Mouse (Mus musculus): Measurements from ENCODE around the gene Rbm20.
"Not testable (repeated sequence)": the region's sequence is repeated elsewhere in the genome, so short reads cannot be mapped to it uniquely, and the experiment has no call there.

Gene Rbm20

GRCm38 (mm10) chr19:53676718-53677634 lies at the start of gene Rbm20:
TSS of gene Rbm20 (plus strand) at chr19:53677306.
- no peak for DNase-seq (ENCODE audit: extremely low read depth, low read depth)

- peak; percentile 41 for DNase-seq (ENCODE audit: extremely low read depth, low read depth)
Measured at GRCm38 (mm10) chr19:53638041-53638440, 39.1 kb upstream of the Rbm20 start.

- DNase-seq (ENCODE audit: extremely low read depth, low read depth), result no peak
Measured at GRCm38 (mm10) chr19:53638727-53639126, 38.4 kb upstream of the Rbm20 start.

GRCm38 (mm10) chr19:53644020-53644595 lies 33.0 kb upstream of the Rbm20 start:
- DNase-seq (ENCODE audit: extremely low read depth, low read depth), result no peak

GRCm38 (mm10) chr19:53647301-53647700 lies 29.8 kb upstream of the Rbm20 start:
- no peak for DNase-seq (ENCODE audit: extremely low read depth, low read depth)

GRCm38 (mm10) chr19:53648056-53648455 lies 29.1 kb upstream of the Rbm20 start:
- DNase-seq (ENCODE audit: extremely low read depth, low read depth), result no peak

GRCm38 (mm10) chr19:53648802-53649236 lies 28.3 kb upstream of the Rbm20 start:
- peak; percentile 29 for DNase-seq (ENCODE audit: extremely low read depth, low read depth)

- DNase-seq (ENCODE audit: extremely low read depth, low read depth), result no peak
Measured at GRCm38 (mm10) chr19:53649361-53649760, 27.7 kb upstream of the Rbm20 start.

GRCm38 (mm10) chr19:53649802-53650201 lies 27.3 kb upstream of the Rbm20 start:
- DNase-seq (ENCODE audit: extremely low read depth, low read depth), result no peak

GRCm38 (mm10) chr19:53650921-53651320 lies 26.2 kb upstream of the Rbm20 start:
- no peak for DNase-seq (ENCODE audit: extremely low read depth, low read depth)

- no peak for DNase-seq (ENCODE audit: extremely low read depth, low read depth)
Measured at GRCm38 (mm10) chr19:53652267-53652666, 24.8 kb upstream of the Rbm20 start.

- no peak for DNase-seq (ENCODE audit: extremely low read depth, low read depth)
Measured at GRCm38 (mm10) chr19:53653624-53654467, 23.3 kb upstream of the Rbm20 start.

GRCm38 (mm10) chr19:53656443-53656842 lies 20.7 kb upstream of the Rbm20 start:
- not testable (repeated sequence) for DNase-seq (ENCODE audit: extremely low read depth, low read depth)

GRCm38 (mm10) chr19:53657437-53657836 lies 19.7 kb upstream of the Rbm20 start:
- DNase-seq (ENCODE audit: extremely low read depth, low read depth), result no peak

- no peak for DNase-seq (ENCODE audit: extremely low read depth, low read depth)
Measured at GRCm38 (mm10) chr19:53660722-53661420, 16.2 kb upstream of the Rbm20 start.

- no peak for DNase-seq (ENCODE audit: extremely low read depth, low read depth)
Measured at GRCm38 (mm10) chr19:53661938-53662722, 15.0 kb upstream of the Rbm20 start.

GRCm38 (mm10) chr19:53664831-53665230 lies 12.3 kb upstream of the Rbm20 start:
- no peak for DNase-seq (ENCODE audit: extremely low read depth, low read depth)

GRCm38 (mm10) chr19:53665391-53665790 lies 11.7 kb upstream of the Rbm20 start:
- DNase-seq (ENCODE audit: extremely low read depth, low read depth), result no peak

GRCm38 (mm10) chr19:53666708-53667107 lies 10.4 kb upstream of the Rbm20 start:
- no peak for DNase-seq (ENCODE audit: extremely low read depth, low read depth)

- no peak for DNase-seq (ENCODE audit: extremely low read depth, low read depth)
Measured at GRCm38 (mm10) chr19:53668821-53669220, 8.3 kb upstream of the Rbm20 start.
